20 mouse cellular contexts compared by ENCODE assay signal in genomic region chr16:70608358-70608757, GRCm38 (mm10).
DNase-seq lines count a peak whose midpoint lies in the region; ATAC-seq lines count a peak whose summit lies in the region.
"Had no signal": no experiment of that assay in that cellular context is flagged by ENCODE, and none has a peak within 500 bp of the region (broad histone marks: within the 10 kb centered on the region; RNA-seq: fewer than 3 reads in every experiment).

No protein-coding gene starts in this region.

- peak; percentile 82 for ATAC-seq in frontal cortex, adult (ENCODE audit: low TSS enrichment)
- ATAC-seq: CD4-positive, CD25-positive, alpha-beta regulatory T cell, adult 4 months; forebrain, embryonic 14.5 days; forebrain, postnatal 0 days; intestine, embryonic 15.5 days had no signal

- DNase-seq in frontal cortex, postnatal 25 days (ENCODE audit: low spot score in 2 of 2) = no peak
- DNase-seq in left cerebral cortex, postnatal 4 days = peak; percentile 10
- DNase-seq in left cerebral cortex, postnatal 36 days (ENCODE audit: low spot score in 2 of 2) = no peak
- peak; percentile 8 for DNase-seq in right cerebral cortex, postnatal 14 days
- DNase-seq in right cerebral cortex, postnatal 10 days (ENCODE audit: low spot score in 2 of 2) = no peak
- DNase-seq in spleen, postnatal 14 days (ENCODE audit: low spot score in 2 of 2) = no peak
- DNase-seq: adrenal gland, adult 2 months; adrenal gland, postnatal 14 days; cerebellum, adult 18-20 months; cerebellum, adult 9-10 months; forebrain, postnatal 0 days; gastrocnemius, postnatal 10 days; gastrocnemius, postnatal 36 days; heart, adult 2 months; heart, postnatal 14 days; heart, postnatal 4 days had no signal

- intact Hi-C loops in left cerebral cortex, postnatal 4 days (cut with DNase I) = no loop called here
- intact Hi-C loops in left cerebral cortex, postnatal 36 days (cut with DNase I) = no loop called here

Comparison
In these comparisons a context has a peak if more than half of its experiments do, and no peak if none do; other contexts are left out.
1. DNase-seq: peak in left cerebral cortex, postnatal 4 days (single experiment) and right cerebral cortex, postnatal 14 days (single experiment); none in frontal cortex, postnatal 25 days (0 of 2), left cerebral cortex, postnatal 36 days (0 of 2), right cerebral cortex, postnatal 10 days (0 of 2) and spleen, postnatal 14 days (0 of 2).